Mouse (Mus musculus) neutrophil, adult 83 days (primary cell): Measurements from ENCODE around the gene Rnf32. TPM values are rescaled to one million over a fixed set of nuclear protein-coding genes. Genes with fewer than 3 reads are reported as not detected.

ENCODE experiments used
- total RNA-seq, 2 experiments: library from RNA; stranded (reverse); gene quantifications; one replicate each; pipeline ENCODE4 v1.2.4; 2023

Gene Rnf32
- total RNA-seq = not detected

DNA sequence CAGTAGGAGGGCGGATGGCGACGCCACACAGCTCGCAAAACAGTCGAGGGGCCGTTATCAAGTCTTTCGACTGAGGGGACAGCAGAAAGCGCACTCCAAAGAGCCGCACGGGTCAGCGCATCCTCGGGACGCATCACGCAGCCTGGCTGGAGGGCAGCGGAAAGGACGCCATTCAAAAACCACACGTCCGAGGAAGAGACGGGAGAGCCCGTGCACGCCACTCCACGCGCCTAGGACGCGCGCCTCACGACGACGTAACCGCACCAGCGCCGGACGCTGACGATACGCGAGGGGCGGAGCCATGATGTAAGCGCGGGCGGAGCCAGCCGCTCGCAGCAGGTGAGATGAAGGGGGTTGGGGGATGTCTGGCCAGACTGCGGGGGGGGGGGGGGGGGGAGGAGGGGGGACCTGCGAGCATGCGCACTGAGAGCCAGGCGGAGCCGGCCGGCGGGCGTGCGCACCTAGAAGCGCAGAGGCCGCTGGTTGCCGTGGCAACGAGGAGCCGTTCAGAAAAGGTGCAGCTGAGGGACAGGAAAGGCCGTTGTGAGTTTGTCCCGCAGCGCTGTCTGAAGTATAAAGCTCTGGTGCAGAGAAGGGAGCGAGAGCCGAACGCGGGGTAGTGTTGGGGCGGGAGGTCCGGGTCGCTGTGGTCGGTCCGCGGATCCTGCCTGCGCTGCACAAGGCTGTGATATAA is at the start of gene Rnf32:
TSS of gene Rnf32 (plus strand) at position 423 of the 694 bp plus-strand sequence.

Other genes starting within 250 kb of the Rnf32 start
- 1 to 10 TPM; 2.5 to 3.7 TPM for gene Lmbr1, start 182.4 kb downstream of the Rnf32 start, total RNA-seq
- gene Nom1, start 238.7 kb downstream of the Rnf32 start, total RNA-seq = 10 to 100 TPM in 1 of 2 experiments, 1 to 10 TPM in 1; 8.6 to 12.3 TPM